Mouse (Mus musculus): ENCODE data around the gene Cadm1.

Gene Cadm1

GRCm38 (mm10) chr9:47552960-47553575, 23.1 kb downstream of the Cadm1 start:
- DNase-seq (ENCODE audit: low spot score) = no peak

- no peak for DNase-seq (ENCODE audit: low spot score)
Measured at GRCm38 (mm10) chr9:47560726-47561125, 30.8 kb downstream of the Cadm1 start.

GRCm38 (mm10) chr9:47561596-47561995, 31.6 kb downstream of the Cadm1 start:
- no peak for DNase-seq (ENCODE audit: low spot score)

- DNase-seq (ENCODE audit: low spot score) = no peak
Measured at GRCm38 (mm10) chr9:47565088-47565487, 35.1 kb downstream of the Cadm1 start.

GRCm38 (mm10) chr9:47567873-47568272, 37.9 kb downstream of the Cadm1 start:
- no peak for DNase-seq (ENCODE audit: low spot score)

- no peak for DNase-seq (ENCODE audit: low spot score)
Measured at GRCm38 (mm10) chr9:47570184-47570583, 40.2 kb downstream of the Cadm1 start.

GRCm38 (mm10) chr9:47571461-47571860, 41.5 kb downstream of the Cadm1 start:
- DNase-seq (ENCODE audit: low spot score) = no peak

- DNase-seq (ENCODE audit: low spot score) = no peak
Measured at GRCm38 (mm10) chr9:47572132-47572531, 42.2 kb downstream of the Cadm1 start.

GRCm38 (mm10) chr9:47573456-47573855, 43.5 kb downstream of the Cadm1 start:
- no peak for DNase-seq (ENCODE audit: low spot score)

GRCm38 (mm10) chr9:47574710-47575414, 44.9 kb downstream of the Cadm1 start:
- no peak for DNase-seq (ENCODE audit: low spot score)

- DNase-seq (ENCODE audit: low spot score) = no peak
Measured at GRCm38 (mm10) chr9:47575764-47576163, 45.8 kb downstream of the Cadm1 start.

- no peak for DNase-seq (ENCODE audit: low spot score)
Measured at GRCm38 (mm10) chr9:47579464-47579863, 49.5 kb downstream of the Cadm1 start.

- DNase-seq (ENCODE audit: low spot score) = no peak
Measured at GRCm38 (mm10) chr9:47581576-47582365, 51.8 kb downstream of the Cadm1 start.

GRCm38 (mm10) chr9:47583241-47583640, 53.3 kb downstream of the Cadm1 start:
- DNase-seq (ENCODE audit: low spot score) = no peak

GRCm38 (mm10) chr9:47586176-47586575, 56.2 kb downstream of the Cadm1 start:
- DNase-seq (ENCODE audit: low spot score) = no peak

GRCm38 (mm10) chr9:47586839-47587238, 56.9 kb downstream of the Cadm1 start:
- no peak for DNase-seq (ENCODE audit: low spot score)

- no peak for DNase-seq (ENCODE audit: low spot score)
Measured at GRCm38 (mm10) chr9:47587577-47588194, 57.7 kb downstream of the Cadm1 start.

GRCm38 (mm10) chr9:47589832-47590231, 59.9 kb downstream of the Cadm1 start:
- peak; percentile 80 for DNase-seq (ENCODE audit: low spot score)

GRCm38 (mm10) chr9:47601541-47601940, 71.6 kb downstream of the Cadm1 start:
- DNase-seq (ENCODE audit: low spot score) = no peak

- no peak for DNase-seq (ENCODE audit: low spot score)
Measured at GRCm38 (mm10) chr9:47603971-47604370, 74.0 kb downstream of the Cadm1 start.

GRCm38 (mm10) chr9:47605628-47606027, 75.7 kb downstream of the Cadm1 start:
- DNase-seq (ENCODE audit: low spot score) = no peak

- DNase-seq (ENCODE audit: low spot score) = no peak
Measured at GRCm38 (mm10) chr9:47608441-47608840, 78.5 kb downstream of the Cadm1 start.

GRCm38 (mm10) chr9:47608921-47609320, 78.9 kb downstream of the Cadm1 start:
- no peak for DNase-seq (ENCODE audit: low spot score)
